Mouse (Mus musculus): ENCODE measurements around the gene Rbpj. TPM values are rescaled to one million over a fixed set of nuclear protein-coding genes. Genes with fewer than 3 reads are reported as not detected.

Rbpj gene
- total RNA-seq, 2 experiments from 2014 or later: 54.6 to 62.2 TPM

GRCm38 (mm10) chr5:53589172-53589960, 123.4 kb downstream of the Rbpj start:
- peak; percentile 88 to 92 for DNase-seq (ENCODE audit: low spot score in 2 of 2)

GRCm38 (mm10) chr5:53590179-53590765, 124.3 kb downstream of the Rbpj start:
- peak; percentile 93 to 98 for DNase-seq (ENCODE audit: low spot score in 2 of 2)

GRCm38 (mm10) chr5:53590875-53591682, 125.1 kb downstream of the Rbpj start:
- DNase-seq (ENCODE audit: low spot score in 2 of 2): peak in 1 of 2 experiments; percentile 11

GRCm38 (mm10) chr5:53591683-53592050, 125.7 kb downstream of the Rbpj start:
- no peak for DNase-seq (ENCODE audit: low spot score in 2 of 2)

- no peak for DNase-seq (ENCODE audit: low spot score in 2 of 2)
These were observed 127.2 kb downstream of the Rbpj start for GRCm38 (mm10) chr5:53593080-53593688.

GRCm38 (mm10) chr5:53594274-53594673, 128.3 kb downstream of the Rbpj start:
- no peak for DNase-seq (ENCODE audit: low spot score in 2 of 2)

- no peak for DNase-seq (ENCODE audit: low spot score in 2 of 2)
These were observed 132.6 kb downstream of the Rbpj start for GRCm38 (mm10) chr5:53598510-53598909.

GRCm38 (mm10) chr5:53599116-53599515, 133.2 kb downstream of the Rbpj start:
- no peak for DNase-seq (ENCODE audit: low spot score in 2 of 2)

GRCm38 (mm10) chr5:53602194-53602593, 136.2 kb downstream of the Rbpj start:
- DNase-seq (ENCODE audit: low spot score in 2 of 2): no peak

- DNase-seq (ENCODE audit: low spot score in 2 of 2): no peak
These were observed 139.5 kb downstream of the Rbpj start for GRCm38 (mm10) chr5:53605450-53605849.

GRCm38 (mm10) chr5:53607230-53607996, 141.5 kb downstream of the Rbpj start:
- DNase-seq (ENCODE audit: low spot score in 2 of 2): no peak

GRCm38 (mm10) chr5:53618844-53619243, 152.9 kb downstream of the Rbpj start:
- DNase-seq (ENCODE audit: low spot score in 2 of 2): no peak

- DNase-seq (ENCODE audit: low spot score in 2 of 2): no peak
These were observed 166.1 kb downstream of the Rbpj start for GRCm38 (mm10) chr5:53632026-53632425.

GRCm38 (mm10) chr5:53636795-53637194, 170.8 kb downstream of the Rbpj start:
- no peak for DNase-seq (ENCODE audit: low spot score in 2 of 2)

- DNase-seq (ENCODE audit: low spot score in 2 of 2): no peak
These were observed 171.3 kb downstream of the Rbpj start for GRCm38 (mm10) chr5:53637206-53637605.

- DNase-seq (ENCODE audit: low spot score in 2 of 2): no peak
These were observed 172.7 kb downstream of the Rbpj start for GRCm38 (mm10) chr5:53638647-53639046.

GRCm38 (mm10) chr5:53646669-53647068, 180.7 kb downstream of the Rbpj start:
- no peak for DNase-seq (ENCODE audit: low spot score in 2 of 2)

GRCm38 (mm10) chr5:53647358-53647757, 181.4 kb downstream of the Rbpj start:
- DNase-seq (ENCODE audit: low spot score in 2 of 2): no peak

GRCm38 (mm10) chr5:53656596-53656995, 190.6 kb downstream of the Rbpj start:
- DNase-seq (ENCODE audit: low spot score in 2 of 2): no peak

GRCm38 (mm10) chr5:53657925-53658324, 192.0 kb downstream of the Rbpj start:
- DNase-seq (ENCODE audit: low spot score in 2 of 2): no peak

GRCm38 (mm10) chr5:53661508-53661907, 195.6 kb downstream of the Rbpj start:
- no peak for DNase-seq (ENCODE audit: low spot score in 2 of 2)
